Mouse (Mus musculus): ENCODE results near the gene A3galt2.

Gene A3galt2

DNA sequence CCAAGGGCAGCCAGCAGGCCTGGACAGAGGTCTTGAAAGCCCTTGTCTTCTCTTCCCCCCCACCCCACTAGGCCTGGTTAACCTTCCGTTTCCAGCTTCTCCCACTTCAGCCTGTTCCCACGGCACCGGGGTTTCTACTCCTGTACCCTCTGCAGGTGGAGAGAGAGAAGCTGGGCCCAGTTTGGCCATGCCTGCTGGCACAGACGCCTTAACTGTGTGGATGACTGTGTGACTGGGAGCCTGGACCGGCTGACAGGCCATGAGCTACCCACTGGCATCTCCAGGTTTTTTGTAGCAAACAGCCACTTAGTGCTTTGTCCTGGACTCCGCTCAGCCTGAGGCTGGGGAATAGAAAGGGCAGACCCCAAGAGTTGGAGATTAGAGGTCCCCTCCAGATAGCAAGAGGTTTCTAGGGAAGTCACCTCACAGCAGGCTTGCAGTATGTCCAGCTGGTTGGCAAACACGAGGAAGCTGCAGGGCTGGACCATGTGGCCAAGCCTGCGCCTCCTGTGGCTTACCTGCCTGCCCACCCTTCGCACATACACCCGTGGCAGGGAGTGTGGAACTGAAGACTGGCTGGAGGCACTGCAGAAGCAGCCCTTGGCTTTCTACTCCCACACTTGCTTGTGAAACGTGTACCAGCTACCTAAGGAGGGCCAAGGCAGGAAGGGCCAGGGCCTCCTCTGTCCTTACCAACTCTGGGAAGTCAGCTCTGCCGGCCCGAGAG, 3.0 kb upstream of the A3galt2 start:
- DNase-seq (ENCODE audit: extremely low read depth, insufficient read length, low spot score), result no peak

DNA sequence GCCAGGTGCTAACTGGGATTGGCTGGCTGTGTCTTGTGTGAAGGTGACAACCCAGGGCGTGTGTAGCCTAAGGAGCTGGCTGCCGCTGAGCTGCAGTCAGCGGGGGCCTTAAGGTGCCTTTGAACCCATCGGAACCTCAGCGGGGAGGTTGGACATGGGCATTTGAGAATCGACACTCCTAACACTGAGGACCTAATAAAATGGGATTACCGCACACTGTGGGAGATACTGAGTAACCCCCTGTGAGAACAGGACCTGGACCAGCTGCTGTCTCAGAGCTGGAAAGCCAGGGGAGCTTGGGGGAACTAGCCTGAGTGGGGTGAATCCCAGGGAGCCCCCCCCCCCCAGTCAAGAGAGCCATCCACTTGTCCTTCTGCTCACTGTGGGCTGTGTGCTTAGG, 1.6 kb upstream of the A3galt2 start:
- DNase-seq (ENCODE audit: extremely low read depth, insufficient read length, low spot score), result no peak

- no peak for DNase-seq (ENCODE audit: extremely low read depth, insufficient read length, low spot score)
Measured at GRCm38 (mm10) chr4:128755900-128756299, 736 bp downstream of the A3galt2 start.

GRCm38 (mm10) chr4:128759214-128759613, 4.0 kb downstream of the A3galt2 start:
- DNase-seq (ENCODE audit: extremely low read depth, insufficient read length, low spot score), result no peak

GRCm38 (mm10) chr4:128760029-128760428, 4.9 kb downstream of the A3galt2 start:
- DNase-seq (ENCODE audit: extremely low read depth, insufficient read length, low spot score), result no peak

GRCm38 (mm10) chr4:128766929-128767328, 11.8 kb downstream of the A3galt2 start:
- no peak for DNase-seq (ENCODE audit: extremely low read depth, insufficient read length, low spot score)

GRCm38 (mm10) chr4:128768120-128768519, 13.0 kb downstream of the A3galt2 start:
- DNase-seq (ENCODE audit: extremely low read depth, insufficient read length, low spot score), result no peak

- no peak for DNase-seq (ENCODE audit: extremely low read depth, insufficient read length, low spot score)
Measured at GRCm38 (mm10) chr4:128769569-128770355, 14.6 kb downstream of the A3galt2 start.

GRCm38 (mm10) chr4:128770698-128771097, 15.5 kb downstream of the A3galt2 start:
- DNase-seq (ENCODE audit: extremely low read depth, insufficient read length, low spot score), result no peak

DNA sequence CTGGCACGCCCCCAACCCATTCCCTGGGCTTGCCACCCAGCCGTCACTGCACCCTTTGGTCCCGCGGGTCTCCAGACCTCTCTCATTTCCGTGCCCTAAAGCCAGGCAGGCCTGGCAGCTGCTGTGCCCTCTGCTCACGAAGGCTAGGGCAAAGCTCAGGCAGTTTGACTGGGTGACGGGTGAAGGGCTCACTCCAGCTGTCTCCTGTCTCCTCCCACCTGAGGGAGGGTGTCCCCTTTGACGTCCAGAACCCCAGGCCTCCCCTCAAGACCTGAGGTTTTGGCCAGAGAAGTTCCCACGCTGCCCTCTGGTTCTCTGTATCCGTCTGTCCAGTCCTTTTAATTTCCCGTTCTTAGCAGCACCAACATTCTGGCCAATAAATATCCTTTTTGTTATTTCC, 18.7 kb downstream of the A3galt2 start:
- DNase-seq (ENCODE audit: extremely low read depth, insufficient read length, low spot score), result no peak

- DNase-seq (ENCODE audit: extremely low read depth, insufficient read length, low spot score), result no peak
Measured at GRCm38 (mm10) chr4:128774467-128774866, 19.3 kb downstream of the A3galt2 start.

- peak; percentile 57 for DNase-seq (ENCODE audit: extremely low read depth, insufficient read length, low spot score)
Measured at GRCm38 (mm10) chr4:128776568-128777289, 21.6 kb downstream of the A3galt2 start.

DNA sequence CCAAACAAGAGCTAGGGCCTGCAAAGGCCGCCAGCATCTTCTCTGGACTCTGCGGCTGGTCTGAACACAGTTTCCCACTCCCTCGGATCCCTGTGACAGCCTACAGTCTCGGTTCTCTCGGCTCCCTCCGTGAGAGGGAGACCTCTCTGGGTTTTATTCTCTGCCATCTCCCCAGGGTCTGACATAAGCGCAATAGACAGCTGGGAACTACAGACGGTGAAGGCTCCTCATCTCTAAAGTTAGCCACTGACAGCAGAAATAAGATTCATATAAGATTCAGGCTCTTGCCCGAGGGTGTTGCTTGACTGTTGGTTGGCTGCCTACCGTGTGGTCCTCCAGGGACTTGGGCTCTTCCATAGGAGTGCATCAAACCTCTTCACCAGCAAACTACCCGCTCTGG, 22.4 kb downstream of the A3galt2 start:
- no peak for DNase-seq (ENCODE audit: extremely low read depth, insufficient read length, low spot score)

DNA sequence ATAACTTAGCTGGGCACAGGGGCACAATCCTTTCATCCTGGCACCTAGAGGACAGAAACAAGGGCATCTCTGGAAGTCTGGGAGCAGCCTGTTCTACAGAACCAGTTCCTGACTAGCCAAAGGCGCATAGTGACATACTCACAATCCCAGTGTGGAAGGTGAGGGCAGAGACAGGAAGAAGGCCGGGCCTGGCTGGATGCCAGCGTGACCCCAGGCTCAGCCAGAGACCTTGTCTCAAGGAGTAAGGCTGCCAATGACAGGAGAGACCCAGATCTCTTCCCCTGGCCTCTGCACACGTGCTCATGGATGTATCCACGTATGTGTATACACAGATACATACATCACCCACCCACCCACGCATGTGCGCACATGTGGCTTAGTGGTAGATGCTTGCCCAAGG, 26.9 kb downstream of the A3galt2 start:
- no peak for DNase-seq (ENCODE audit: extremely low read depth, insufficient read length, low spot score)

DNA sequence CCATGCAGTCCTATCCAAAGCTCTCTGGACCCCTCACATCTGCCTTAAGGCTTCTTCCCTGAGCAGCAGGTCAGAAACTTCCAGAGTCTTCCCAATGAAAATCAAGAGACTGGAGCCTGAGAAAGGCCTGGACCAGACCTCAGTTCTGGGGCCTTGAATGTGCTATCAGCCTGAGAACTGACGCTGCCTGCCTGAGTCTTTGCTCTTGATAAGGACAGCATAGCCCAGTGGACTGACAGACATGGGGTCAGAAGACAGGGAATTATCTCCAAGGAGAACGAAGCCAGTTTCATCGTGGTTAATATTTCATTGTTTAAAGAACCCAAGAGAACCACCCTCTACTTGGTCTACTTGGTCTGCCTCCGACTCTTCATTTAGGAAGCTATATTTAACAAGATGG, 27.5 kb downstream of the A3galt2 start:
- DNase-seq (ENCODE audit: extremely low read depth, insufficient read length, low spot score), result no peak

- DNase-seq (ENCODE audit: extremely low read depth, insufficient read length, low spot score), result no peak
Measured at GRCm38 (mm10) chr4:128784950-128785631, 29.9 kb downstream of the A3galt2 start.

DNA sequence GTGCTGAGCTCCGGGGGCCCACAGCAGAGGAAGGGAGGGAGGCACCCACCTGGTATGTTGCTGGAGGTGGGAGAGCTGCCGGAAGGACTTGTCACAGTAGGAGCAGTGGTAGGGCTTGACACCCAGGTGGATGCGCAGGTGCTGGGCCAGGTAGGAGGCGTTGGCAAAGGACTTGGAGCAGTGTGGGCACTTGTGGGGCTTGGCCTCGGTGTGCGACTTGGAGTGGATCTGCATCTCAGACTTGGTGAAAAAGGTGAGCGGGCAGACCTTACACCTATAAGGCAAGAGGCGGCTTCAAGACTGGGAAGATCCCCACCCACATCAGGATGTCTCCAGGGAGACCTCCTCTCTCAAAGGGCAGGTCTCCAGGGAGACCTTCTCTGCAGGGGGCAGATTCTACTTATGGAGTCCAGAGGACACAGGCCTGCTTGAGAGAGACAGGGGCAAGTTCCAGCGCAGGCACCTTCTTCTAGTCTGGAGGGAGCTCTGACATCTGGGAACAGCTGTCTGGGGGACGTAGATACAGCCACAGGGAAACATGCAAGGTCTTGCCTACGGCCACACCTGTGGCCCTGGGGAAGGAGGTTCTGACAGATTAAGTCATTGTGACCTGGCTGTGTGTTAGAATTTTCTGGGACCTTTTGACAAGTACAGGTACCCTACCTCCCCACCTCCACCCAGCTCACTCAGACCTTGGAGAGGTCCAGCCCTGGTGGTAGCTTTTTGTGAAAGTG, 30.9 kb downstream of the A3galt2 start:
- DNase-seq (ENCODE audit: extremely low read depth, insufficient read length, low spot score), result no peak

- DNase-seq (ENCODE audit: extremely low read depth, insufficient read length, low spot score), result no peak
Measured at GRCm38 (mm10) chr4:128787023-128787939, 32.1 kb downstream of the A3galt2 start.

- DNase-seq (ENCODE audit: extremely low read depth, insufficient read length, low spot score), result no peak
Measured at GRCm38 (mm10) chr4:128788108-128788507, 32.9 kb downstream of the A3galt2 start.

Data from 3134 (cell line).